Mouse (Mus musculus) thymus, adult 2 months (tissue): ENCODE measurements around the gene Pvalb. TPM values are rescaled to one million over a fixed set of nuclear protein-coding genes. Genes with fewer than 3 reads are reported as not detected.

Experiments used
- DNase-seq: peaks from one replicate; pipeline ENCODE4 v3.0.0; 2021
- H3K27ac ChIP-seq: fragments of 200-500 bp; 2 replicates; pipeline ENCODE4 v1.5.1; 2012; ENCODE audit warnings: low read length, control low read depth; ENCODE audit not compliant: control insufficient read depth, insufficient read depth
- H3K27me3 ChIP-seq: fragments of 200-500 bp; 2 replicates; pipeline ENCODE4 v1.6.1; 2012; ENCODE audit warnings: mild to moderate bottlenecking, low read length, moderate library complexity, mixed read lengths; ENCODE audit not compliant: control insufficient read depth, insufficient read depth
- H3K36me3 ChIP-seq: fragments of 200-500 bp; 2 replicates; pipeline ENCODE4 v1.6.1; 2012; ENCODE audit warnings: mild to moderate bottlenecking, low read length, moderate library complexity; ENCODE audit not compliant: control insufficient read depth, insufficient read depth
- H3K4me1 ChIP-seq: fragments of 200-500 bp; replicated peaks from 2 replicates; pipeline ENCODE4 v1.6.1; 2012; ENCODE audit warnings: low read length; ENCODE audit not compliant: control insufficient read depth, insufficient read depth
- H3K4me3 ChIP-seq: fragments of 200-500 bp; 2 replicates; pipeline ENCODE4 v1.5.1; 2012; ENCODE audit warnings: mild to moderate bottlenecking, low read length, control low read depth, moderate library complexity; ENCODE audit not compliant: control insufficient read depth, insufficient read depth
- CTCF ChIP-seq: fragments of 200-500 bp; IDR thresholded peaks from 2 replicates; pipeline ENCODE4 v1.5.1; 2012; ENCODE audit warnings: mild to moderate bottlenecking, control low read depth, low read length, moderate library complexity, borderline replicate concordance; ENCODE audit not compliant: control insufficient read depth, poor library complexity, insufficient read depth; ENCODE audit errors: extremely low read depth
- POLR2A ChIP-seq: fragments of 200-500 bp; IDR thresholded peaks from 2 replicates; pipeline ENCODE4 v1.6.1; 2012; ENCODE audit warnings: mild to moderate bottlenecking, low read length, control low read depth, moderate library complexity; ENCODE audit not compliant: control insufficient read depth, poor library complexity, insufficient read depth; ENCODE audit errors: extremely low read depth
- WGBS: fragments of 180-500 bp; shearing (Covaris S2); methylation state at CpG from one replicate; pipeline ENCODE4 v1.1.7; 2018; 5-methylcytosine and 5-hydroxymethylcytosine counted together
- polyA plus RNA-seq: library from polyadenylated mRNA; depleted of rRNA; stranded (reverse); fragments of >200 nt; gene quantifications from 2 replicates; pipeline ENCODE4 v1.2.3, GENCODE M21; 2012

The Pvalb gene
- polyA plus RNA-seq, 1 experiment = 0.71 TPM

- no peak for DNase-seq
- H3K4me1 ChIP-seq = peaks cover 21% of the 10 kb centered on the region
- TF ChIP-seq POLR2A (no peak), CTCF (no peak)
- no peaks in the 10 kb centered on the region for H3K36me3 ChIP-seq
- H3K27me3 ChIP-seq = no peaks in the 10 kb centered on the region
- H3K27ac ChIP-seq = no peak overlapping the region
- 32% methylated on average over 4 of the region's 4 CpGs for whole genome bisulfite sequencing
- no peak overlapping the region for H3K4me3 ChIP-seq
Measured at GRCm38 (mm10) chr15:78165292-78165691, 40.9 kb downstream of the Pvalb start.

- no peak for DNase-seq
- no peak overlapping the region for H3K4me3 ChIP-seq
- no peak for TF ChIP-seq CTCF
- 88% methylated on average over 11 of the region's 11 CpGs for WGBS
- H3K27me3 ChIP-seq = no peaks in the 10 kb centered on the region
- H3K36me3 ChIP-seq = no peaks in the 10 kb centered on the region
- no peak overlapping the region for H3K27ac ChIP-seq
- H3K4me1 ChIP-seq = peaks cover 19% of the 10 kb centered on the region
Measured at GRCm38 (mm10) chr15:78164466-78164865, 41.7 kb downstream of the Pvalb start.

GRCm38 (mm10) chr15:78161946-78162345, 44.3 kb downstream of the Pvalb start:
- Histone ChIP-seq H3K27me3 (no peaks in the 10 kb centered on the region), H3K4me3 (no peak overlapping the region), H3K27ac (no peak overlapping the region), H3K36me3 (no peaks in the 10 kb centered on the region), H3K4me1 (peaks cover 19% of the 10 kb centered on the region)
- DNase-seq = no peak
- WGBS = 27% methylated on average over 9 of the region's 9 CpGs
- TF ChIP-seq POLR2A (no peak), CTCF (no peak)

- TF ChIP-seq POLR2A = no peak
- no peak for TF ChIP-seq CTCF
- no peak for DNase-seq
- Histone ChIP-seq H3K27ac (no peak overlapping the region), H3K27me3 (no peaks in the 10 kb centered on the region), H3K4me3 (no peak overlapping the region), H3K4me1 (peaks cover 16% of the 10 kb centered on the region), H3K36me3 (no peaks in the 10 kb centered on the region)
- WGBS = 93% methylated on average over 5 of the region's 5 CpGs
Measured at GRCm38 (mm10) chr15:78158335-78158734, 47.9 kb downstream of the Pvalb start.

GRCm38 (mm10) chr15:78157824-78158223, 48.4 kb downstream of the Pvalb start:
- no peaks in the 10 kb centered on the region for H3K27me3 ChIP-seq
- no peak overlapping the region for H3K27ac ChIP-seq
- H3K4me1 ChIP-seq = peaks cover 11% of the 10 kb centered on the region
- DNase-seq = no peak
- 42% methylated on average over 4 of the region's 4 CpGs for WGBS
- H3K36me3 ChIP-seq = no peaks in the 10 kb centered on the region
- no peak overlapping the region for H3K4me3 ChIP-seq
- TF ChIP-seq POLR2A (no peak), CTCF (no peak)

DNA sequence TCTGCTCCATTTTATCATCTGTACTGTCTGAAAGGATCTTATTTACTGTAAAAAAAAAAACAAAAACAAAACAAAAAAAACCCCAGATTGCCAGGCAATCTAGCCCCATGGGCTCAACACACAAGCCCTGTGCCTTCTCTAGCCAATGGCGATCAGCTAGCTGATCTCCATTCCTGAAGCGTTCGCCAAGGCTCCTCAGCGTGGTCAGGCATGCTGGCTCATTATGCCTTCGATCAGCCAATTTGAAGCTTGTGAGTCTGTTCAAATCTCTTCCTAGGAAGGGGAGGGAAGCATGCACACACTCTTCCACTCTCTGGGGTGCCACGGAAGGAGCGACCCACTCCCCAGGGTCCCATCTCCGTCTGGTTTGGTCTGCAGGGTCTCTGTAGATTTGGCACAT, 48.9 kb downstream of the Pvalb start:
- no peak for TF ChIP-seq CTCF
- no peak for TF ChIP-seq POLR2A
- H3K27me3 ChIP-seq = no peaks in the 10 kb centered on the region
- DNase-seq = no peak
- 87% methylated on average over 8 of the region's 8 CpGs for WGBS
- peaks cover 6% of the 10 kb centered on the region for H3K4me1 ChIP-seq
- H3K27ac ChIP-seq = no peak overlapping the region
- no peak overlapping the region for H3K4me3 ChIP-seq
- H3K36me3 ChIP-seq = no peaks in the 10 kb centered on the region

GRCm38 (mm10) chr15:78155421-78155820, 50.8 kb downstream of the Pvalb start:
- Histone ChIP-seq H3K36me3 (no peaks in the 10 kb centered on the region), H3K4me3 (no peak overlapping the region), H3K27ac (no peak overlapping the region), H3K4me1 (no peaks in the 10 kb centered on the region), H3K27me3 (no peaks in the 10 kb centered on the region)
- no peak for DNase-seq
- no peak for TF ChIP-seq POLR2A
- no peak for TF ChIP-seq CTCF
- 52% methylated on average over 6 of the region's 6 CpGs for WGBS
